Mouse (Mus musculus): ENCODE results near the gene Rrnad1.

Gene Rrnad1

DNA sequence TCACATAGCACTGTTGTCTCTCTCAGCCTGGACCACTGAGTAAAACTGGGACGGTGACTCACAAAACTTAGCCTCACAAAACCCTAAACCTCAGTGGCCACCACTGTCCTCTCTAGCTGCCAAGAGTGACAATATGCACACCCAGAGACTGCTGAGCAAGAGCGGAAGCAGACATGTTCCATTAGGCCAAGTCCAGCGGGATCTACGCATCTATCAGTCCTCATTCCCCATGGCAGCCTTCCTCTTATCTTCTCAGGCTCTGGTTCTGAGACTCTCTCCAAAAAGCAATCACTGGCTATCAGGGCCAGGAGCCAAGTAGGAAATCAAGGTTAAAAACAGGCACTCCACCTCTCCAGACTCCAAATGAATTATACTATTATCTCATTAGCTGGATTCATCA, 52.8 kb downstream of the Rrnad1 start:
- no peak for DNase-seq (ENCODE audit: low spot score)
